Mouse (Mus musculus): ENCODE data around the gene Scube2.

DNA sequence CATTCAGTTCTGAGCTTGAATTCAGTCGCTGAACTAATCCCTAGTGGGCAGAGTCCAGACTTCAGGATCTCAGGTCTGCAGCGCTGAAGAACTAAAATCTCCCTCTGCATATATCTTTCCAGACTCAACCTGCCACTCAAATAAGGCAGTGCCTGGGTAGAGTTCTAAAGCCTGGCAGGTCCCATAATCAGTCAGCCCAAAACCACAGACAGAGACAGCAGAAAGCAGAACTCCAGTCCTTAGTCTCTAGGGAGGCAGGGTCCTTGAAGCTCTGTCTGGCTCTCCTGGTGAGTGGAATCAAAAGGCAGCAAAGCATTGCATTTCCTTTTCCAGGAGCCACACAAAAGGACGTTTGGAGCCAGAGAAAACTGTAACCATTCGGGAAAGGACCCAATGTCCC is 1.9 kb downstream of the Scube2 start:
- TF ChIP-seq CTCF (IDR thresholded peaks at IDR 0.05; ENCODE audit: extremely low read depth, insufficient read length, insufficient replicate concordance, low read depth, low read length) (no peak), POLR2A (IDR thresholded peaks at IDR 0.05; ENCODE audit: low read depth, low read length) (no peak)

All from small intestine, adult 2 months (tissue).